Mouse (Mus musculus) heart, embryonic 15.5 days (tissue): ENCODE measurements at regions not wholly inside any gene's neighbourhood (a gene's known extent, or its start where the extent isn't known, plus 50 kb on each side); places are given as distances from the start of the nearest gene placed in this dataset.

Experiments used
- ATAC-seq: fragments of 200-750 bp; cut with Nextera tagmentation; replicated peaks from 2 replicates; pipeline ENCODE4 v1.8.0; 2017; ENCODE audit warnings: low read depth, moderate TSS enrichment; ENCODE audit not compliant: insufficient number of reproducible peaks, insufficient read depth, low FRiP score
- H3K27ac ChIP-seq: fragments of 300-500 bp; sonication (generic); 2 replicates; pipeline ENCODE4 v1.5.1; 2015; ENCODE audit warnings: mild to moderate bottlenecking, inconsistent platforms
- H3K27me3 ChIP-seq: fragments of 300-500 bp; sonication (generic); 2 replicates; pipeline ENCODE4 v1.6.1; 2015; ENCODE audit warnings: inconsistent platforms
- H3K36me3 ChIP-seq: fragments of 300-500 bp; sonication (generic); 2 replicates; pipeline ENCODE4 v1.6.1; 2015; ENCODE audit warnings: mild to moderate bottlenecking, inconsistent platforms
- H3K4me1 ChIP-seq: fragments of 300-500 bp; sonication (generic); replicated peaks from 2 replicates; pipeline ENCODE4 v1.6.1; 2015; ENCODE audit warnings: inconsistent platforms
- H3K4me2 ChIP-seq: fragments of 300-500 bp; sonication (generic); 2 replicates; pipeline ENCODE4 v1.6.1; 2015; ENCODE audit warnings: inconsistent platforms, mild to moderate bottlenecking, moderate library complexity
- H3K4me3 ChIP-seq: fragments of 300-500 bp; sonication (generic); 2 replicates; pipeline ENCODE4 v1.5.1; 2015; ENCODE audit warnings: mild to moderate bottlenecking, inconsistent platforms
- H3K9ac ChIP-seq: fragments of 300-500 bp; sonication (generic); 2 replicates; pipeline ENCODE4 v1.6.1; 2015; ENCODE audit warnings: mild to moderate bottlenecking, inconsistent platforms
- H3K9me3 ChIP-seq: fragments of 300-500 bp; sonication (generic); replicated peaks from 2 replicates; pipeline ENCODE4 v1.6.1; 2016; ENCODE audit warnings: inconsistent platforms
- WGBS: fragments of 180-500 bp; shearing (Covaris S2); methylation state at CpG from one replicate; pipeline ENCODE4 v1.1.7; 2015; ENCODE audit warnings: mixed read lengths; 5-methylcytosine and 5-hydroxymethylcytosine counted together

DNA sequence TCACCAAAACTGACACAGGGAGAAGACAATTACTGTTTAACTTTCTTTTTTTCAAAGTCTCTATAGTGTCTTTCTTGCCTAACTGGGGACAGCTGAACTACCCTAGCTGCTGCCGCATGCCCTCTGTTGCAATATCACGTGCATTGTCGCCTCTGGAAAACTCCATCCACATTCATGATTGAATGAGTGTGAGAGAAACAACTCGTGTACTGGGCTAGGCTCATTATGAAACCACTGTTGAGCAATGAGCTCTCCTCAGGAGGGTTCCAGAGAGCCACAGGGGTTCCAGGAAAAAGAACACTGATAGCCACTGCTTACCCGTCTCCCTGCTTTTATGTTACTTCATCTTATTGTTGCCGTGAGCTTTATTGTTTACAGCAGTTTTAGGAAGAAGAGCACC, 132.2 kb upstream of the Bcl6 start:
- H3K4me3 ChIP-seq = no peak overlapping the region
- no peaks in the 10 kb centered on the region for H3K9me3 ChIP-seq
- H3K27me3 ChIP-seq = no peaks in the 10 kb centered on the region
- no peak for ATAC-seq
- H3K4me1 ChIP-seq = no peaks in the 10 kb centered on the region
- no peak overlapping the region for H3K27ac ChIP-seq
- no peak overlapping the region for H3K4me2 ChIP-seq
- WGBS = 73% methylated on average over 6 of the region's 6 CpGs
- no peaks in the 10 kb centered on the region for H3K36me3 ChIP-seq
- H3K9ac ChIP-seq = no peak overlapping the region

DNA sequence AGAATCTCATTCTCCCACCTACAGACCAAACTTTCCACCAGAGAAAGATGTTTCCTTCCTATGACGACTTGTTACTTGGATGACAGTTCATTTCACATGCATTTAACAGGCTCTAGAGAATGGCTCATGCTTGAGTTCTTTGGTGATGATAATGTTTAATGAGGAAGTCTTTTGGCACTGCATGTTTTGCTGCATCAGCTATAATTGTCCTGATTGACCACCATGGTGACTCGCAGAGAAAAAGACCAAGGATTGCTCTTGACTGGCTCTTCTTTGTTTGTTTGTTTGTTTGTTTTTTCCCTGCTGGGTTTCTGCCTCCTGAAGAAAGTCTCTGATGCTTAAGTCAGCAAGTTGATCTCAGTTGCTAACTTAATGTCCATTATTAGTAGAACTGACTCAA, 129.8 kb upstream of the Bcl6 start:
- Histone ChIP-seq H3K9me3 (no peaks in the 10 kb centered on the region), H3K27ac (no peak overlapping the region), H3K4me3 (no peak overlapping the region), H3K4me2 (no peak overlapping the region), H3K4me1 (no peaks in the 10 kb centered on the region), H3K9ac (no peak overlapping the region), H3K27me3 (no peaks in the 10 kb centered on the region), H3K36me3 (no peaks in the 10 kb centered on the region)
- no peak for ATAC-seq
- WGBS = 72% methylated on average over 2 of the region's 2 CpGs

DNA sequence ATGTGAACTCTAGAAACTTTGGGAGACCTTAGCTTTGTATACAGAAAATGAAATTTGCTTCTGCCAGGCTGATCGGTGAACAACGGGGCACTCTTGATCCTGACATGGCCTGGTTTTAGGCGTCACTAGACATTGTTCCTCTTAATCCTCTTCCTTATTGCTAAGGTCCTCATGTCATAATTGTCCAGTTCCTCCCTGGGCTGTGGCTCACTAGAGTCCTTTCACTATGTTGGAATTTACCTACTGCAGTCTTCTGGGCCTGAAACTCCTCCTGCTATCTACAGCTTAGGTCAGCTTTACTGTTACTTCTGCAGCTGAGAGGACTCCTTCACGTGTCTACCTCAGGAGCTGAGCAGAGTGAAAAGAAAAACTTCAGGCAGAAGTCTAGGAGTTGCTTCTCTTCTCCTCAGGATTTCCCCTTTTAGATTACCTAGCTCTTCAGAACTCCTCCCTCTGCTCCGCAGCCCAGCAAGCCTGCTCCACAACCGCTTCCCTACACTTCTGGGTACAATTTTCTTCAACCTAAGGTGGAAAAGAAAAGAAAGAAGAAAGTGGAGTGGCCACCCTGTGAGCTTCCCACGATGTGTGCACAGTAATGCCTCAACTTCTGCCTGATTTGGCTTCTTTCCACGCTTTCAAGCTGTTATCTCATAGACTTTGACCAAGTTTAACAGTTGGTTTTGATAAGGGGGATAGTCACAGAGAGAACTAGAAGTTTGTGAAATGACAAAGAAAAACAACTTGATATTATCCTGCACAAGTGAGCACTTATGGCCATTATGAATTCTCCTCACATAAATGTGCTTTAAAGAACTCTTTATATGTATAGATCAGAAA, 114.4 kb upstream of the Bcl6 start:
- ATAC-seq = no peak
- 63% methylated on average over 8 of the region's 8 CpGs for WGBS
- no peaks in the 10 kb centered on the region for H3K4me1 ChIP-seq
- H3K4me2 ChIP-seq = no peak overlapping the region
- H3K27ac ChIP-seq = no peak overlapping the region
- H3K27me3 ChIP-seq = no peaks in the 10 kb centered on the region
- H3K9ac ChIP-seq = no peak overlapping the region
- no peak overlapping the region for H3K4me3 ChIP-seq
- no peaks in the 10 kb centered on the region for H3K36me3 ChIP-seq
- H3K9me3 ChIP-seq = no peaks in the 10 kb centered on the region

DNA sequence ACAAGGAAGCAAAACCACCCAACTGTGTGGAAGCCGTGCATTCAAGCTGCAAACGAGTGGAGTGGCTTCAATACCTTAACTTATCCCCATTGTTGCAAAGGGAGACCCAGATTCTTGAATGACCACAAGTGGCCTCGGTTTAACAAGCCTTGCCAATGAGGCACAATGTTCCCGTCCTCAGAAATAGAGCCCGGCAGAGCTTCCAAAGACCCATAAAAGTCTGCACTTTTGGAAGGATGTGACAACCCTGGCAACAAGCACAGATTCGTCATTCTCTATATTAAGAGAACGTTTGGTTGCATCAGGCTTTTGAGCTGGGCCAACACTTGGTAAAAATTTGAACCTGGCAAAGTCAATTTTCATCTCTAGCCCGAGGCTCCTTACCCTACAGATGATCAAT, 108.9 kb upstream of the Bcl6 start:
- Histone ChIP-seq H3K36me3 (no peaks in the 10 kb centered on the region), H3K4me1 (no peaks in the 10 kb centered on the region), H3K4me2 (no peak overlapping the region), H3K27me3 (no peaks in the 10 kb centered on the region), H3K27ac (no peak overlapping the region), H3K9ac (no peak overlapping the region), H3K9me3 (no peaks in the 10 kb centered on the region), H3K4me3 (no peak overlapping the region)
- WGBS = 75% methylated on average over 8 of the region's 8 CpGs
- no peak for ATAC-seq

DNA sequence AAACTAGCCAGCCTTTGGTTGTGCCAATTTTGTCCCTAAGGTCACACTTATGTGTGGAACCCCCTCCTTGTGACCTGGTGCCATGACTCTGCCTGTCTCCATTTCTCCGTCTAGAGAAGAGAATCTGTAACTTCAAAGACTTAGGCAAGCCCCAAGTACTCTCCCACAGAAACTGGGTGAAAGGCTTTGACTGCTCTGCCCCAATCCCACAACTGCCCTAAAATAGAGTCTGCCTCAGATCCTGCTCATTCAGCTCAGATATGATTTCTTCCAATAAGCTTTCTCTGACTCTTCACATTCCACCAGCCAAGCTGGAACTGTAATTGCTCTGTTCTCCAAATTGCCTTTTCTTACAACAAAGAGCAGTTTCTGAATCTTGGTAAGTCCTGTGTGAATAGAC, 107.4 kb upstream of the Bcl6 start:
- no peaks in the 10 kb centered on the region for H3K4me1 ChIP-seq
- WGBS = 58% methylated on average over 1 of the region's 1 CpGs

GRCm38 (mm10) chr16:24095630-24096029, 107.0 kb upstream of the Bcl6 start:
- no peaks in the 10 kb centered on the region for H3K4me1 ChIP-seq
- H3K27me3 ChIP-seq = no peaks in the 10 kb centered on the region
- ATAC-seq = no peak
- H3K36me3 ChIP-seq = no peaks in the 10 kb centered on the region
- no peak overlapping the region for H3K9ac ChIP-seq
- no peaks in the 10 kb centered on the region for H3K9me3 ChIP-seq
- H3K27ac ChIP-seq = no peak overlapping the region
- H3K4me2 ChIP-seq = no peak overlapping the region
- WGBS = 88% methylated on average over 4 of the region's 4 CpGs
- no peak overlapping the region for H3K4me3 ChIP-seq

More for the DNA sequence above, 107.4 kb upstream of the Bcl6 start:
- Histone ChIP-seq H3K27ac (no peak overlapping the region), H3K36me3 (no peaks in the 10 kb centered on the region), H3K4me2 (no peak overlapping the region), H3K9ac (no peak overlapping the region), H3K4me3 (no peak overlapping the region), H3K27me3 (no peaks in the 10 kb centered on the region), H3K9me3 (no peaks in the 10 kb centered on the region)
- no peak for ATAC-seq

- Histone ChIP-seq H3K27me3 (no peaks in the 10 kb centered on the region), H3K27ac (no peak overlapping the region), H3K9me3 (no peaks in the 10 kb centered on the region), H3K4me3 (no peak overlapping the region), H3K4me1 (no peaks in the 10 kb centered on the region), H3K36me3 (no peaks in the 10 kb centered on the region), H3K4me2 (no peak overlapping the region), H3K9ac (no peak overlapping the region)
- no peak for ATAC-seq
- 72% methylated on average over 6 of the region's 6 CpGs for WGBS
Measured at GRCm38 (mm10) chr16:24094566-24094965, 105.9 kb upstream of the Bcl6 start.

DNA sequence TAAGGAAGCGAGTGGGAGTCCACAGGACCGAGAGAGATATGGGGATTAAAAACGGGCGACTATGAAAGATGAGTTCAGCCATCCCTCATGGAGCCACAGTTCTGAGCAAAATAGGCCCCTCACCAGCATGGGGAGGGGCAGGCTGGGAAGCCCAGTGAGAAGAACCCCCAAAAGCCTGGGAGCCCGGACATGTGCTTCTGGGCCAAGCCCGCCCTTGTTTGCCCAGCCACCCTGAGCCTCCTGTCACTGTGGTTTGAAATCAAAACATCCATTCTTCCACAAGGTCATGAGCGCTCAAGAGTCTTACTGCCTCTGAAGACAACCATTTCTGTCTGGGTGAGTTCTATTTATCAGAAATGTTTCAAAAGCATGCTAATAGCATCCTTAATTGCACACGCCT, 105.0 kb upstream of the Bcl6 start:
- no peak overlapping the region for H3K27ac ChIP-seq
- H3K4me2 ChIP-seq = no peak overlapping the region
- no peaks in the 10 kb centered on the region for H3K36me3 ChIP-seq
- H3K9ac ChIP-seq = no peak overlapping the region
- H3K4me3 ChIP-seq = no peak overlapping the region
- 83% methylated on average over 8 of the region's 8 CpGs for WGBS
- H3K9me3 ChIP-seq = no peaks in the 10 kb centered on the region
- no peaks in the 10 kb centered on the region for H3K27me3 ChIP-seq
- ATAC-seq = no peak
- no peaks in the 10 kb centered on the region for H3K4me1 ChIP-seq

- Histone ChIP-seq H3K36me3 (no peaks in the 10 kb centered on the region), H3K4me3 (no peak overlapping the region), H3K27me3 (no peaks in the 10 kb centered on the region), H3K4me2 (no peak overlapping the region), H3K9ac (no peak overlapping the region), H3K4me1 (no peaks in the 10 kb centered on the region), H3K9me3 (no peaks in the 10 kb centered on the region), H3K27ac (no peak overlapping the region)
- 77% methylated on average over 5 of the region's 5 CpGs for WGBS
- no peak for ATAC-seq
Measured at GRCm38 (mm10) chr16:24092616-24093525, 104.2 kb upstream of the Bcl6 start.

GRCm38 (mm10) chr16:24092136-24092535, 103.5 kb upstream of the Bcl6 start:
- H3K27ac ChIP-seq = no peak overlapping the region
- no peak overlapping the region for H3K4me2 ChIP-seq
- WGBS = 76% methylated on average over 4 of the region's 4 CpGs

GRCm38 (mm10) chr16:24090981-24091380, 102.3 kb upstream of the Bcl6 start:
- H3K36me3 ChIP-seq = no peaks in the 10 kb centered on the region
- H3K9me3 ChIP-seq = no peaks in the 10 kb centered on the region
- no peak overlapping the region for H3K9ac ChIP-seq
- H3K27me3 ChIP-seq = no peaks in the 10 kb centered on the region
- ATAC-seq = no peak
- 82% methylated on average over 4 of the region's 4 CpGs for WGBS
- no peak overlapping the region for H3K4me3 ChIP-seq
- H3K4me1 ChIP-seq = no peaks in the 10 kb centered on the region
- no peak overlapping the region for H3K4me2 ChIP-seq
- H3K27ac ChIP-seq = no peak overlapping the region

More at GRCm38 (mm10) chr16:24092136-24092535, 103.5 kb upstream of the Bcl6 start:
- H3K27me3 ChIP-seq = no peaks in the 10 kb centered on the region
- ATAC-seq = no peak
- H3K9ac ChIP-seq = no peak overlapping the region
- H3K4me3 ChIP-seq = no peak overlapping the region
- no peaks in the 10 kb centered on the region for H3K36me3 ChIP-seq
- no peaks in the 10 kb centered on the region for H3K9me3 ChIP-seq
- no peaks in the 10 kb centered on the region for H3K4me1 ChIP-seq
